Mouse (Mus musculus): ENCODE data around the gene Evi2a. TPM values are rescaled to one million over a fixed set of nuclear protein-coding genes. Genes with fewer than 3 reads are reported as not detected.
A peak's percentile ranks its signal among the peaks of the same experiment; 100 is the strongest.

Gene Evi2a
- 1.8 and 3.5 TPM in 2 replicates for polyA plus RNA-seq (2015; fragmentation: Nextera tagmentation; extraction: Ambion mirVana)

- Histone ChIP-seq H3K27ac (ENCODE audit: low read length) (no peak within 1 kb of the TSS), H3K4me2 (ENCODE audit: low read depth, low read length) (no peak within 1 kb of the TSS), H3K9ac (ENCODE audit: low read length) (no peak within 1 kb of the TSS), H3K27me3 (ENCODE audit: control insufficient read depth, insufficient read depth, low read length) (no peaks in the 10 kb centered on the region), H3K9me3 (replicated peaks; ENCODE audit: control insufficient read depth, low read length) (no peaks in the 10 kb centered on the region), H3K36me3 (ENCODE audit: control insufficient read depth, insufficient read depth) (no peaks in the 10 kb centered on the region; the same call in 1 of the 2 replicates), H3K4me1 (ENCODE audit: control insufficient read depth, insufficient read depth, low read length) (peaks cover 31% of the 10 kb centered on the region), H3K4me3 (ENCODE audit: low read length) (no peak within 1 kb of the TSS)
- WGBS: 79% methylated on average over 7 of the region's 7 CpGs
- ATAC-seq (replicated peaks; ENCODE audit: extremely low read depth, insufficient read depth, low FRiP score): no peak
Measured at GRCm38 (mm10) chr11:79530333-79530761, at the start of gene Evi2a, which contains the start of gene Evi2. Evi2a (minus strand) TSS chr11:79530609. Evi2 (minus strand) TSS chr11:79530589.

GRCm38 (mm10) chr11:79577741-79578140, 47.3 kb upstream of the Evi2a start:
- Histone ChIP-seq H3K36me3 (ENCODE audit: control insufficient read depth, insufficient read depth) (peaks cover 6% of the 10 kb centered on the region; the same call in 1 of the 2 replicates), H3K27me3 (ENCODE audit: control insufficient read depth, insufficient read depth, low read length) (no peaks in the 10 kb centered on the region), H3K4me1 (ENCODE audit: control insufficient read depth, insufficient read depth, low read length) (peaks cover 6% of the 10 kb centered on the region; the same call in 1 of the 2 replicates), H3K27ac (ENCODE audit: low read length) (no peak overlapping the region), H3K4me3 (ENCODE audit: low read length) (no peak overlapping the region), H3K9me3 (replicated peaks; ENCODE audit: control insufficient read depth, low read length) (no peaks in the 10 kb centered on the region), H3K4me2 (ENCODE audit: low read depth, low read length) (no peak overlapping the region), H3K9ac (ENCODE audit: low read length) (no peak overlapping the region)
- 34% methylated on average over 5 of the region's 5 CpGs for WGBS
- no peak; the same call in 1 of the 2 replicates for ATAC-seq (replicated peaks; ENCODE audit: extremely low read depth, insufficient read depth, low FRiP score)

GRCm38 (mm10) chr11:79575383-79576073, 45.1 kb upstream of the Evi2a start:
- Histone ChIP-seq H3K4me1 (ENCODE audit: control insufficient read depth, insufficient read depth, low read length) (peaks cover 6% of the 10 kb centered on the region; the same call in 1 of the 2 replicates), H3K9ac (ENCODE audit: low read length) (no peak overlapping the region), H3K4me3 (ENCODE audit: low read length) (no peak overlapping the region), H3K36me3 (ENCODE audit: control insufficient read depth, insufficient read depth) (peaks cover 11% of the 10 kb centered on the region), H3K27me3 (ENCODE audit: control insufficient read depth, insufficient read depth, low read length) (no peaks in the 10 kb centered on the region), H3K9me3 (replicated peaks; ENCODE audit: control insufficient read depth, low read length) (no peaks in the 10 kb centered on the region), H3K27ac (ENCODE audit: low read length) (no peak overlapping the region), H3K4me2 (ENCODE audit: low read depth, low read length) (no peak overlapping the region)
- 64% methylated on average over 14 of the region's 14 CpGs for WGBS
- ATAC-seq (replicated peaks; ENCODE audit: extremely low read depth, insufficient read depth, low FRiP score): peak; percentile 54; the same call in 1 of the 2 replicates

DNA sequence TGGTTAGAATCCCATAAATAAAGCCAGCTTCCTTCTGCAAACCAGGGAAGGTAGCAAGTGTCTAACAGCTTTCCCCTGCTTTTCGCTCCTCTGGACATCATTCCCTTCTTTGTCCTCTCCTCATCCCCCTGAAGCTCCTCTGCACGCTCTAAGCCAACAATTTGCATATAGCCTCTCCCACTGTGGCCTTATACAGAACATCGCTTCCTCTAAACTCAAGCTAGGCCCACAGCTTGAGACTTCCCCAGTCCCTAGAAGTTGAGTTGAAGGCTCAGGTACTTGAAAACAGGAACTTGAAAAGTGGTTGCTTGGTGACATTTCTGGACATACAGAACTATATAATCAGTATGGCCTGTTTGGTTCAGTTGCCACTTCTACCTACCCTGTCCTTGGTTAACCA, 43.4 kb upstream of the Evi2a start:
- H3K9ac ChIP-seq (ENCODE audit: low read length): no peak overlapping the region
- 78% methylated on average over 3 of the region's 3 CpGs for WGBS
- ATAC-seq (replicated peaks; ENCODE audit: extremely low read depth, insufficient read depth, low FRiP score): no peak
- H3K4me2 ChIP-seq (ENCODE audit: low read depth, low read length): no peak overlapping the region
- H3K4me1 ChIP-seq (ENCODE audit: control insufficient read depth, insufficient read depth, low read length): peaks cover 6% of the 10 kb centered on the region; the same call in 1 of the 2 replicates
- peaks cover 14% of the 10 kb centered on the region for H3K36me3 ChIP-seq (ENCODE audit: control insufficient read depth, insufficient read depth)
- no peak overlapping the region for H3K4me3 ChIP-seq (ENCODE audit: low read length)
- no peak overlapping the region for H3K27ac ChIP-seq (ENCODE audit: low read length)
- no peaks in the 10 kb centered on the region for H3K9me3 ChIP-seq (replicated peaks; ENCODE audit: control insufficient read depth, low read length)
- H3K27me3 ChIP-seq (ENCODE audit: control insufficient read depth, insufficient read depth, low read length): no peaks in the 10 kb centered on the region

GRCm38 (mm10) chr11:79570319-79570718, 39.9 kb upstream of the Evi2a start:
- ATAC-seq (replicated peaks; ENCODE audit: extremely low read depth, insufficient read depth, low FRiP score): no peak
- Histone ChIP-seq H3K27me3 (ENCODE audit: control insufficient read depth, insufficient read depth, low read length) (no peaks in the 10 kb centered on the region), H3K27ac (ENCODE audit: low read length) (no peak overlapping the region), H3K4me1 (ENCODE audit: control insufficient read depth, insufficient read depth, low read length) (no peaks in the 10 kb centered on the region; the same call in 1 of the 2 replicates), H3K4me2 (ENCODE audit: low read depth, low read length) (no peak overlapping the region), H3K9ac (ENCODE audit: low read length) (no peak overlapping the region), H3K36me3 (ENCODE audit: control insufficient read depth, insufficient read depth) (peaks cover 31% of the 10 kb centered on the region), H3K9me3 (replicated peaks; ENCODE audit: control insufficient read depth, low read length) (no peaks in the 10 kb centered on the region), H3K4me3 (ENCODE audit: low read length) (no peak overlapping the region)
- WGBS: 88% methylated on average over 2 of the region's 2 CpGs

GRCm38 (mm10) chr11:79568197-79568911, 37.9 kb upstream of the Evi2a start:
- Histone ChIP-seq H3K4me2 (ENCODE audit: low read depth, low read length) (no peak overlapping the region), H3K9me3 (replicated peaks; ENCODE audit: control insufficient read depth, low read length) (no peaks in the 10 kb centered on the region), H3K36me3 (ENCODE audit: control insufficient read depth, insufficient read depth) (peaks cover 37% of the 10 kb centered on the region), H3K9ac (ENCODE audit: low read length) (no peak overlapping the region), H3K27ac (ENCODE audit: low read length) (no peak overlapping the region), H3K4me1 (ENCODE audit: control insufficient read depth, insufficient read depth, low read length) (no peaks in the 10 kb centered on the region), H3K27me3 (ENCODE audit: control insufficient read depth, insufficient read depth, low read length) (no peaks in the 10 kb centered on the region), H3K4me3 (ENCODE audit: low read length) (no peak overlapping the region)
- ATAC-seq (replicated peaks; ENCODE audit: extremely low read depth, insufficient read depth, low FRiP score): no peak
- WGBS: 84% methylated on average over 11 of the region's 11 CpGs

DNA sequence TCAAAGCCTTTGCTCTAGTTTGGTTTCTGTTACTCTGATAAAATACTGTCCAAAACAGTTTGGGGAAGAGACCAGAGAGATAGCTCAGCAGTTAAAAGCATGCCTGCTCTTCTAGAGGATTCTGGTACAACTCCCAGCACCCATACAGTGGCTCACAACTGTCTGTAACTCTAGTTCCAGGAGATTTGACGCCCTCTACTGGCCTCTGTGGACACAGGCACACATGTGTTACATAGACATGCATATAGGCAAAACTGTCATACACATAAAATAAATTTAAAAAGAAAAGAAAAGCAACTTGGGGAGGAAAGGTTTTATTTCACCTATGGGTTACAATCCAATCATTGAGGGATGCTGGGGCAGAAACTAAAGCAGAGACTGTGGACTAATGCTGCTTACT, 36.5 kb upstream of the Evi2a start:
- Histone ChIP-seq H3K4me3 (ENCODE audit: low read length) (no peak overlapping the region), H3K9ac (ENCODE audit: low read length) (no peak overlapping the region), H3K9me3 (replicated peaks; ENCODE audit: control insufficient read depth, low read length) (no peaks in the 10 kb centered on the region), H3K27me3 (ENCODE audit: control insufficient read depth, insufficient read depth, low read length) (no peaks in the 10 kb centered on the region), H3K27ac (ENCODE audit: low read length) (no peak overlapping the region), H3K4me1 (ENCODE audit: control insufficient read depth, insufficient read depth, low read length) (no peaks in the 10 kb centered on the region), H3K36me3 (ENCODE audit: control insufficient read depth, insufficient read depth) (peaks cover 39% of the 10 kb centered on the region), H3K4me2 (ENCODE audit: low read depth, low read length) (no peak overlapping the region)
- 53% methylated on average over 1 of the region's 1 CpGs for WGBS
- ATAC-seq (replicated peaks; ENCODE audit: extremely low read depth, insufficient read depth, low FRiP score): no peak

DNA sequence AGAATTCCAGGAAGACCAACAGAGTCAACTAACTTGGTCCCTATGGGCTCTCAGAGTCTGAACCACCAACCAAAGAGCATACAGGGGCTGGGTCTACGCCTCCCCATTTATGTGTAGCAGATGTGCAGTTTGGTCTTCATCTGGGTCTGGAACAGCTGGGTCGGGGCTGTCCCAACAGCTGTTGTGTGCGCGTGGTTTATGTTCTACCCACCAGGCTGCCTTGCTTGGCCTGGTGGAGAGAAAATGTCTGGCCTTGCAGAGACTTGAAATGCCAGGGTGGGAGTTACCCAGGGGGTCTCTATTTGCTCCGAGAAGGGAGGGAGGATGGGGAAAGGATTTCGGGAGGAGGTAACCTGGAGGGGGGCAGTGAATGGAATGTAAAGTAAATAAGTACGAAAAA, 33.1 kb upstream of the Evi2a start:
- Histone ChIP-seq H3K36me3 (ENCODE audit: control insufficient read depth, insufficient read depth) (peaks cover 42% of the 10 kb centered on the region), H3K4me2 (ENCODE audit: low read depth, low read length) (no peak overlapping the region), H3K9me3 (replicated peaks; ENCODE audit: control insufficient read depth, low read length) (no peaks in the 10 kb centered on the region), H3K27me3 (ENCODE audit: control insufficient read depth, insufficient read depth, low read length) (no peaks in the 10 kb centered on the region), H3K4me3 (ENCODE audit: low read length) (no peak overlapping the region), H3K27ac (ENCODE audit: low read length) (no peak overlapping the region), H3K9ac (ENCODE audit: low read length) (no peak overlapping the region), H3K4me1 (ENCODE audit: control insufficient read depth, insufficient read depth, low read length) (no peaks in the 10 kb centered on the region)
- ATAC-seq (replicated peaks; ENCODE audit: extremely low read depth, insufficient read depth, low FRiP score): no peak
- WGBS: 93% methylated on average over 7 of the region's 7 CpGs

DNA sequence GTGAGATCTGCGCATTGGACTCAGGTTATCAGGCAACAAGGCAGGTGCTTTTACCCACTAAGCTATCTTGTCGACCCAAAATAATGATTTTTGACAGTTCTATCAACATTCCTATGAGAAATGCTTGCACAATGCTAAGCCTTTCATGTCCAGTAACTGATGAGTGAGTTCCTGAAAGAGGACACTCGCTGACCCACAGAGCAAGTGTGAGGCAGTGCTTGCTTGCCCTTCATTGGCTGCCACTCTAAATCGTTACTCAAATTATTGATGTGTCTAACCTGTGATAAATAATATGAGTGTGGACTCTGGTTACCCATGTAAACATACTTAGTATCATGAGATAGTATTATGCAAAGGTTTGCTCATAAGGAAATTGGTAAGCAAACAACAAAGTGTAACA, 30.1 kb upstream of the Evi2a start:
- no peak overlapping the region for H3K9ac ChIP-seq (ENCODE audit: low read length)
- H3K9me3 ChIP-seq (replicated peaks; ENCODE audit: control insufficient read depth, low read length): no peaks in the 10 kb centered on the region
- H3K36me3 ChIP-seq (ENCODE audit: control insufficient read depth, insufficient read depth): peaks cover 30% of the 10 kb centered on the region
- no peak for ATAC-seq (replicated peaks; ENCODE audit: extremely low read depth, insufficient read depth, low FRiP score)
- H3K4me2 ChIP-seq (ENCODE audit: low read depth, low read length): no peak overlapping the region
- H3K27me3 ChIP-seq (ENCODE audit: control insufficient read depth, insufficient read depth, low read length): no peaks in the 10 kb centered on the region
- no peak overlapping the region for H3K4me3 ChIP-seq (ENCODE audit: low read length)
- no peaks in the 10 kb centered on the region for H3K4me1 ChIP-seq (ENCODE audit: control insufficient read depth, insufficient read depth, low read length)
- WGBS: 86% methylated on average over 4 of the region's 4 CpGs
- no peak overlapping the region for H3K27ac ChIP-seq (ENCODE audit: low read length)
